Mouse (Mus musculus) forebrain, postnatal 0 days (tissue): Measurements from ENCODE around the gene Pus1. TPM values are rescaled to one million over a fixed set of nuclear protein-coding genes. Genes with fewer than 3 reads are reported as not detected.
"Not testable (repeated sequence)": the region's sequence is repeated elsewhere in the genome, so short reads cannot be mapped to it uniquely, and the experiment has no call there.

Source experiments
- ATAC-seq: fragments of 200-750 bp; cut with Nextera tagmentation; 2 replicates; pipeline ENCODE4 v1.8.0; 2017; ENCODE audit warnings: mild to moderate bottlenecking, moderate library complexity
- DNase-seq: peaks from one replicate; pipeline ENCODE4 v3.0.0-alpha.2; 2015
- H3K27ac ChIP-seq: fragments of 300-500 bp; sonication (generic); 2 replicates; pipeline ENCODE4 v1.5.1; 2014; ENCODE audit warnings: low read depth, mild to moderate bottlenecking, antibody characterized with exemption, low read length, moderate library complexity, mixed read lengths
- H3K27me3 ChIP-seq: fragments of 300-500 bp; sonication (generic); 2 replicates; pipeline ENCODE4 v1.6.1; 2014; ENCODE audit warnings: mild to moderate bottlenecking, low read length, mixed read lengths; ENCODE audit not compliant: insufficient read depth
- H3K36me3 ChIP-seq: fragments of 300-500 bp; sonication (generic); 2 replicates; pipeline ENCODE4 v1.6.1; 2014; ENCODE audit warnings: mild to moderate bottlenecking, moderate library complexity; ENCODE audit not compliant: insufficient read depth
- H3K4me1 ChIP-seq: fragments of 300-500 bp; sonication (generic); 2 replicates; pipeline ENCODE4 v1.6.1; 2014; ENCODE audit warnings: antibody characterized with exemption; ENCODE audit not compliant: insufficient read depth
- H3K4me2 ChIP-seq: fragments of 300-500 bp; sonication (generic); 2 replicates; pipeline ENCODE4 v1.6.1; 2014; ENCODE audit warnings: low read depth, mild to moderate bottlenecking, moderate library complexity
- H3K4me3 ChIP-seq: fragments of 300-500 bp; sonication (generic); 2 replicates; pipeline ENCODE4 v1.5.1; 2014; ENCODE audit warnings: low read depth, low read length, mixed read lengths
- H3K9ac ChIP-seq: fragments of 300-500 bp; sonication (generic); 2 replicates; pipeline ENCODE4 v1.6.1; 2014; ENCODE audit warnings: mild to moderate bottlenecking
- H3K9me3 ChIP-seq: fragments of 300-500 bp; sonication (generic); 2 replicates; pipeline ENCODE4 v1.6.1; 2016; ENCODE audit warnings: low read length
- CTCF ChIP-seq: sonication (generic); IDR thresholded peaks from 2 replicates; pipeline ENCODE4 v1.5.1; 2016; ENCODE audit warnings: antibody characterized with exemption, control low read depth, low read depth
- WGBS: fragments of 180-500 bp; shearing (Covaris S2); extraction: QIAGEN DNeasy Blood & Tissue Kit; methylation state at CpG from one replicate; pipeline ENCODE4 v1.1.7; 2014; 5-methylcytosine and 5-hydroxymethylcytosine counted together
- polyA plus RNA-seq: library from polyadenylated mRNA; unstranded; fragments of >200 nt; fragmentation: Nextera tagmentation; extraction: Ambion mirVana; gene quantifications from 2 replicates; pipeline ENCODE4 v1.2.1, GENCODE M21; 2015
- total RNA-seq: library from RNA; depleted of rRNA; stranded (reverse); fragments of >200 nt; gene quantifications from 2 replicates; pipeline ENCODE4 v1.2.3, GENCODE M21; 2014

Gene Pus1
- total and polyA plus RNA-seq, 2 experiments from 2014 or later: 13.5 to 16.8 TPM

DNA sequence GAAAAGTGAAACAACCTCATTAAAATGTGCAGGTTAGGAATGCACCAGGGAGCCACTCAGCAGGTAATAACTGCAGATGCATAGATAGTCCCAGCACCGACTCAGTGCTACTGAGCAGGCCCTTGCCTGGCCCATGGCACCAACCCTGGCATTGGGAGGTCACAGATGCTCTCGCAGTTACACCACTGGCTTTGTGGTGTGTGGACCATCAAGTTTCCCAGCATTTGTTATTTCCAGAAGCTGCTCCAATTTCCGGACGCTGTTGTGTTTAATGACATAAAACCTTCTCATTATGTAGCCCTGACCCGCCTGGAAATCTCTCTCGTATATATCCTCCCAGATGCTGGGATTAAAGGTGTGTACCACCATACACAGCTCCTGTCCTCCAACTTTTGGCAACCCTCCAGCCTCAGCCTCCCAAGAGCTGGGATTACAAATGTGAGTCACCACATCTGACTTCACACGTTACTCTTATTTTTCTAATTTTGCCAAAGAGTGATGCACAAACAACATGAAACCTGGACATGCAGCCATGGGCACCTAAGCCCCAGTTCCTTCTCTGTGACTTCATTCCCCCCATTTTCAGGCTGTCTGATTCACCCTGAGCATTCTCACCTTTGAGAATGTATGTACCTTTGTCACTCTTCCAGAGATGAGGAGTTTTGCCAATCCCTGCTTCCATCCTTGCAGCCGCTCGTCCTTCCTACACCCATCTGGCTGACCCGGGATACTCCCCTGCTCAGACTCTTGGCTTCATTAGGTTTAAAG, 486 bp upstream of the Pus1 start:
- Histone ChIP-seq H3K36me3 (peaks cover 6% of the 10 kb centered on the region), H3K9me3 (no peaks in the 10 kb centered on the region), H3K4me2 (peak overlapping the region; percentile 85), H3K27me3 (no peaks in the 10 kb centered on the region), H3K27ac (no peak overlapping the region), H3K4me3 (peak overlapping the region; percentile 64), H3K4me1 (peaks cover 7% of the 10 kb centered on the region; the same call in 1 of the 2 replicates), H3K9ac (peak overlapping the region; percentile 64)
- WGBS: 53% methylated on average over 10 of the region's 10 CpGs
- ATAC-seq: peak; percentile 12; the same call in 1 of the 2 replicates
- no peak for TF ChIP-seq CTCF
- no peak for DNase-seq

DNA sequence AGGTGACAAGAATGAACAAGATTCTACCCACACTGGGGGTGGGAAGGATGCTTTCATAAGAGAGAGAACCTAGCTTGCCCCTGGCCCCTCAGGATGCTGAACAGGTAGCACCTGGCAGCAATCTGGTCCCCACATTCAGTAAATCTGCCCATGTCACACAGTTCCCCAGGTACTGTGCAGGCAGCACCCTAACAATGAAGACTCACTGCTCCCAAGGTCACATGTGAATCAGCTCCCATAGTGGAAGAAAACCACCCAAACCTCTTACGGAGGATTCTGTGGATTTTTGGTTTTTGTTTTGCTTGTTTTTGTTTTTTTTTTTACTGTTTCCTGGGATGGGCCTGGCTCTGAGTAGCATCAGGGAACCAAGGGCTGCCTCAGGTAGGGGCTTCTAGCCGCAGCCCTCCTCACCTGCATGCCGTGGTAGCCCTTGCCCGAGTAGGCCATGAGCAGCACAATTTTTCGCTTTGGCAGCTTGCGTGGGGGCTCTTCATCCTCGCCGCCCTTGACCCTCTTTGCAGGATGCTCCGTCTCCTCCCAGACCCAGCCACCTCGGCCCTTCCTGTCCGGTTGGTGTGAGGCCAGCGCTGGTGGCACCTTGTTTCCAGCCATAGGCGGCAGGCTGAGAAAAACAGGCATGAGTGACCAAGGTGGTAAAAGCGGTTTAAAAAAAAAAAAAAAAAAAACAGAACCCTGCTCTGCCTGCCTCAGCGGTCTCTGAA, 1.0 kb downstream of the Pus1 start:
- DNase-seq (no peak), ATAC-seq (no peak)
- no peak for TF ChIP-seq CTCF
- Histone ChIP-seq H3K4me1 (peaks cover 7% of the 10 kb centered on the region; the same call in 1 of the 2 replicates), H3K4me3 (peak overlapping the region; percentile 64), H3K27me3 (no peaks in the 10 kb centered on the region), H3K9me3 (no peaks in the 10 kb centered on the region), H3K9ac (peak overlapping the region; percentile 64), H3K36me3 (peaks cover 12% of the 10 kb centered on the region), H3K27ac (no peak overlapping the region), H3K4me2 (peak overlapping the region; percentile 85)
- WGBS: 21% methylated on average over 15 of the region's 15 CpGs

DNA sequence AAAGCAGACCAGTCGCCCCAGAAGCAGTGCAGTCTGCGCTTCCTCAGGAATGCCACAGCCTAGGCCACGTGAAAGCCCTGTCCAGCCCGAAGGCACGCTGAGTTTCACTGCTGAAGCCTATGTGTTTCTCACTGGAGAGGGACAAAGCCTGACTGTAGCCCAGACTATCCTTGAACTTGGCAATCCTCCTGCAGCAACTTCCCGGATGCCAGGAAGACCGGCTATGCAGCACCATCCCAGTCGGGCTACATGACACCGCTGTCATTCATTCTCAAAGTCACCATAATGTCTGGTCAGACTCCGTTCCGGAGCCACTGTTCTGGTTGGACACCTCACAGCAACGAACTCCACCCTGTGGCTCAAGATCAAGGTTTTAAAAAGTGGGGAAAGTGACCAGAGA, 2.2 kb downstream of the Pus1 start:
- WGBS: 89% methylated on average over 12 of the region's 12 CpGs
- no peak for TF ChIP-seq CTCF
- H3K27me3 ChIP-seq: no peaks in the 10 kb centered on the region

DNA sequence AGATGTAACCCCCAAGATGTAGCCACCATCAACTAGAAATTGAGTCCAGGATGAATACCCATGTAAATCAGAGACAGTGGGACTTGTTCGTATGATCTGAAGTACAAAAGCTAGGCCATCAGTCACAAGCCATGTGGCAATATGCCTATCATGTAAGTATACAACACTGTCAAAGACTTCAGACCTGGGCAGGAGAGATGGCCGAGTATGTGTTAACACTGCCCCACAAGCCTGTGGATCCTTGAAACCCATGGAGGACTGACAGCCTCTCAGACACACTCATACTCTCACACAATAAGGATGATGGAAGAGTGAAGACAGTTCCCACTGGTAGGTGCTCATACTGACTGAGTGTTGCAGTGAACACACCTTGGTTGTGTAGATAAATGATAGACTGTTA, 4.3 kb downstream of the Pus1 start:
- 93% methylated on average over 2 of the region's 2 CpGs for WGBS
- DNase-seq (no peak), ATAC-seq (no peak)
- H3K36me3 ChIP-seq: peaks cover 12% of the 10 kb centered on the region
- no peak overlapping the region for H3K9ac ChIP-seq
- H3K4me1 ChIP-seq: peaks cover 7% of the 10 kb centered on the region; the same call in 1 of the 2 replicates
- TF ChIP-seq CTCF: no peak
- H3K4me3 ChIP-seq: no peak overlapping the region
- H3K27me3 ChIP-seq: no peaks in the 10 kb centered on the region
- no peak overlapping the region for H3K27ac ChIP-seq
- H3K9me3 ChIP-seq: no peaks in the 10 kb centered on the region
- H3K4me2 ChIP-seq: no peak overlapping the region

More for the DNA sequence above, 2.2 kb downstream of the Pus1 start:
- H3K4me1 ChIP-seq: peaks cover 7% of the 10 kb centered on the region; the same call in 1 of the 2 replicates
- no peak overlapping the region for H3K4me3 ChIP-seq
- no peak overlapping the region for H3K27ac ChIP-seq
- H3K4me2 ChIP-seq: no peak overlapping the region
- ATAC-seq (no peak), DNase-seq (no peak)
- H3K9ac ChIP-seq: no peak overlapping the region
- peaks cover 12% of the 10 kb centered on the region for H3K36me3 ChIP-seq
- H3K9me3 ChIP-seq: no peaks in the 10 kb centered on the region

DNA sequence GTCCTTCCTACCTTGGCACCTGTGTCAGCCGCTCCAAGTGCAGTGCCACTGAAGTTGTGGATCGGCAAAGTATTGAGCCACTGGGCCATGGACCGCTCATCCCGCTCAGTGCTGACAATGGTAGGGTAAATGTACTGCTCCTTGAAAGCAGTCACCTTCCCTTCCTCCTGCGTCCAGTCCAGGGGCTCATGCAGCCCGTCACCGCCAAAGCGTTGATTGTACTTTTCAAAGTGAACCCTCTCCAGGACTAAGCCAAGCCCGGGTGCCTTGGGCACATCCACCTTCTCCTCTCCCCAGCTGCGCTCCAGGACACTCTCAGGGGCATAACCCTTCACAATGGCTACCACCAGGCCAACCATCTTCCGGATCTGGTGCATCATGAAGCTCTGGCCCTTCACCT, 5.9 kb downstream of the Pus1 start:
- no peak for ATAC-seq
- no peak overlapping the region for H3K4me3 ChIP-seq

DNA sequence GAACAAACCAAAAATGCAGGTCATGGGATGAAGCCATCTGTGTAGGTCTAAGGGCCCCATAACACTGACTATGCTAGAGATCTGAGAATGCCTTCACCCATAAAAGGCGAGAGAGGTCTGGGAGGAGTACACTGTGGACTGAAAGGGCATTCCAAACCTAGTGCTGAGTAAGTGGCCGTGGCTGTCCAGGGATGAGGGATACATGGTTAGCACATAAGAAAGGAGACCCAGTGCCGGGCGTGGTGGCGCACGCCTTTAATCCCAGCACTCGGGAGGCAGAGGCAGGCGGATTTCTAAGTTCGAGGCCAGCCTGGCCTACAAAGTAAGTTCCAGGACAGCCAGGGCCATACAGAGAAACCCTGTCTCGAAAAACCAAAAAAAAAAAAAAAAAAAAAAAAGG, 7.5 kb downstream of the Pus1 start:
- not testable (repeated sequence) for H3K9ac ChIP-seq, H3K9me3 ChIP-seq, H3K27me3 ChIP-seq, DNase-seq, H3K27ac ChIP-seq, H3K4me1 ChIP-seq, H3K4me2 ChIP-seq, ATAC-seq, H3K4me3 ChIP-seq
- peaks cover 12% of the 10 kb centered on the region for H3K36me3 ChIP-seq
- 96% methylated on average over 9 of the region's 10 CpGs for WGBS

More for the DNA sequence above, 5.9 kb downstream of the Pus1 start:
- no peak overlapping the region for H3K4me2 ChIP-seq
- 0 out of 2 replicates have a peak, but pooled peaks cover under 1% of the 10 kb centered on the region for H3K4me1 ChIP-seq
- 96% methylated on average over 11 of the region's 11 CpGs for WGBS
- no peak overlapping the region for H3K9ac ChIP-seq
- H3K27ac ChIP-seq: no peak overlapping the region
- no peaks in the 10 kb centered on the region for H3K27me3 ChIP-seq
- TF ChIP-seq CTCF: no peak
- H3K36me3 ChIP-seq: peaks cover 12% of the 10 kb centered on the region
- no peaks in the 10 kb centered on the region for H3K9me3 ChIP-seq
- no peak for DNase-seq
